Mouse (Mus musculus): ENCODE data around the gene Slc10a6. TPM values are rescaled to one million over a fixed set of nuclear protein-coding genes. Genes with fewer than 3 reads are reported as not detected.
A peak's percentile ranks its signal among the peaks of the same experiment; 100 is the strongest.

The Slc10a6 gene
- total RNA-seq, 2 experiments from 2014 or later, result 0.15 to 0.18 TPM

DNA sequence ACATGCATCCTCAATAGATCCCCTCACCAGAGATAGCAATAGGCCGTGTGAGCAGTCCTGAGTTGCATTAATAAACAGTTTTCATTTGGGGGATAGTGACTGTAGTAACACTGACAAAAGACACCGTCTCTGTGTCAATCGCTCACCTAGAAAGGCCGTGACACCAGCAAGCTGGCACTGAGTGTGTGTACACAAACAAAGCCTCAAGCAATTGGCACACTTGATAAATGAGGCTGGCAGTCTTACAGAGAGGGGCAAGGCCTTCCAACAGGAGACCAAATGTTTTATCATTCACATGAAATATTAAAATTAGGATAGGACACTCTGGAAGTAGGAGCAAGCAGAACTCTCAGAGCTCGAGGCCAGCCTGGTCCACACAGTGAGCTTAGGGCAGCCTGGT lies 6.9 kb downstream of the Slc10a6 start:
- intact Hi-C loops (cut with DNase I), result no loop called here
- no peak for DNase-seq (ENCODE audit: low spot score in 2 of 2)

DNA sequence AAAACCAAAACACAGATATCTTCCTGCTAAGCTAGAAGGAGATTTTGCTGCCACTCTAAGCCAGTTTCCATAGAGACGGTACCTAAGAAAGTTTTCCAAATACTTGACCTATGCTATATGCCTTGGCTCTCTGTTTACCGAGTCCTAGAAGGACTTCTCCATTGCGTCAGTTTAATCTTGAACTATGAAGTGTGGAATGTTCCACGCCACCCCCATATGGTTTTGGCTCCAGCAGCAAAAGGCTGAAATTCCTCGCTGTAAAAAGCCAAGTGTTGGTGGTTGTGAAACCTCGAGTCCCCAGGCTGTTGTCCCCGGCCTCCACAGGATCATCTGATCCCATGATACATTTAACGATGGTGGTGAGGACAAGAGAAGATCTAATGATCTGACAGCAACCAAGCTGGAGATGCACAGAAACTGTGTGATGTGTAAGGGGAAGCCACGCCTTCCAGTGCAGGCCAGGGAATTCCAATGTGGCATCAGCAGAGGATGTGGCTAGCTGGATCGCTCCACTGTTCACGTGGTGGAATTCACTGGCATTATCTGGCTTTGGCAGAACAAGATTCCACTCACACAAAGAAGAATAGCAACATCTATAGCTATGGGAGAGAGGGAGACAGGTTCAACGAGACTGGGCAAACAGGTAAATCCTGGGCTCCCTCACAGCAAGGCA lies 8.8 kb downstream of the Slc10a6 start:
- no peak for DNase-seq (ENCODE audit: low spot score in 2 of 2)
- intact Hi-C loops (cut with DNase I), result no loop called here

DNA sequence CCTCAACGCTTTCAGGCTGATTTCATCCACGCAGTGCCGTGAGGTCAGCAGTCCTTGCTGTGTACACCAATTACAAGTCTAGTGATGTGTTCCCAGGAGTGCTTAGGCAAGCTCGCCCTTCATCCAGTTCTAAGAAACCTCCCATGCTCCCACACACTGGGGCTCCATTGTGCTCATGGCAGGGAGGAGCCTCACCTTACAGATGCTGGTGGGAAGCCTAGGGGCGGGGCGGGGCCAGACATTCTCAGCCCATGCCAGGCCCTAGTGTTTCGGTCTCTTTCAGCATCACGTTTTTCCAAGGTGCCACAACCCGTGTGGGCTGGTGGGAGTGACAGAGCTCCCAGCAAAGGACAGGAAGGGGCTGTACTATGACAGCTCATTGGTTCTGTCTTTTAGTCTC lies 12.0 kb downstream of the Slc10a6 start:
- intact Hi-C loops (cut with DNase I), result no loop called here
- DNase-seq (ENCODE audit: low spot score in 2 of 2), result no peak

DNA sequence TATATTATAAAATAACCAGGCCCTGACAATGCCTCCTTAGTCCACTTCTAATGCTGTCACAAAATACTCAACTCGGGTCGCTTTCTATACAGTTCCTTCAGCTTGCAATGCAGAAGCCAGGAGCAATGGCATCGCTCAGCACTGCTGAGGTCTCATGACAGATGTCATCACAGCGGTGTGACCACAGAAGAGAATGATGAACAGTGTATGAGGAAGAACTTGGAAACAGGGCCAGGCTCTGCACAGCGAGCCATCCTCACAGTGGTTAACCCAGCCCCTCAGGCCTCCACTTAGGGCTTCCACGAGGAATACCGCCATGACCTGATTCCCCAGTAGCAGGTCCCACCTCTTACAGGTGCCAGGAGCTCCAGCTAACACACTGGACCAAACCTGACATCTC lies 14.8 kb downstream of the Slc10a6 start:
- intact Hi-C loops (cut with DNase I), result no loop called here
- no peak for DNase-seq (ENCODE audit: low spot score in 2 of 2)

DNA sequence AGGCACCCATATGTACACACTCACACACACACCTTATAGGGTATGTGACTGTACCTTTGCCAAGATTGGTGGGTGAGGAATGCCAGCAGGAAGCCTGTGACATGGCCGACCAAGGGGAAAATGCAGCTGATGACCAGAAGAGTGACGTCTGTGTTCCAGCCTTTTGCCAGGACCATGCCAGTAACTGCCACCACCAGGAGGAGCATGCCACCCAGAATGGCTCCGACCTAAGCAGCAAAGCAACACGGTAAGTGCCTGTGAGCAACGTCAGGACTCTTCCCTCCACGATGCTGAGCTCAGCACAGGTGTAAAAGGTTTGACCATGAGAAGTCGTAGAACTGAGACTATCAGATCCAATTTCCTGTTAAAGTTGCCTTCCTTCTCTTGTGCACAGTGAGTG lies 16.9 kb downstream of the Slc10a6 start:
- no peak for DNase-seq (ENCODE audit: low spot score in 2 of 2)
- intact Hi-C loops (cut with DNase I), result no loop called here

DNA sequence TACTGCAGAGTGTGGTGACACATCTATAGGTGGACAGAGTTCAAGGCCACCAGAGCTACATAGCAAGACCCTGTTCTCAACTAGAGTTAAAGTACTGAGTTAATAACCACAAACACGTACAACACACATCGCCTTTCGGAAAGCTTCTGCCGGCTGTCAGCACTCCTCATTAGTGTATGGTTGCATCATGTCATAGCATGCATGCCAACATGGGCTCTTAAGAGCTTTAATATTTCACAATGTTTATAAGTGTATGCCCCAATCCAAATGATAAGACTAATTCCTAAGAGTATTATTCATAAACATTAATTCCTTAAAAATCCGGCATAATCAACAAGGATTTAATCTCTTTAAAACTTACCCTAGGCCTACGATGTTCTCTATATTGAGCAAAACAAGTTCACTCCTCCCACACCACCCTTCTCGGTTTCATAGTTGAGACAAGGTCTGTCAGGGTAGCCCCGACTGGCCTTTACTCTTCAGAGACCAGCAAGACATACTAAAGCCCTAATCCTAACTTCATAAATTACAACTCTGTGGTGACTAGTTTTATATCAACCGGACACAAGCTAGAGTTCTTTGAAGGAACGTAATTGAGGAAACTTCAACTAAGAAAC lies 18.2 kb downstream of the Slc10a6 start:
- intact Hi-C loops (cut with DNase I), result no loop called here
- no peak for DNase-seq (ENCODE audit: low spot score in 2 of 2)

DNA sequence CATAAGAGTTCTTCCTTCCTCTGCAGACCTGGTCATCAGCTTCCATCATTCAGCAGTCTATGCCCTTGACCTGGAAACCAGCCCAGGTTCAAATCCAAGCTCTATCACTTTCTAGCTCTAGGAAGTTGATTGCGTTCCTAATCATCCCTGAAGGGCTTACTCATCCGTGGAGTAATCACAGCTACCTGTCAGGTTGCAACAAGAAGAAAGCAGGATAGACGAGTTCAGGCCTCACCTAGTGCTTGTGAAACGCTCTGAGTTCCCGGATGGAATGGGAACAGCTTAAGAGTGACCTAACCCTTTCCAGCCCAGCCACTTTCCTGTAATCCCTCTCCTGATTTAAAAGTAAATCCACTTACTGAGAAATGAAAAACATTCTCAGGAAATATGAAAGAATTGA lies 19.1 kb downstream of the Slc10a6 start:
- DNase-seq (ENCODE audit: low spot score in 2 of 2), result no peak
- intact Hi-C loops (cut with DNase I), result no loop called here

DNA sequence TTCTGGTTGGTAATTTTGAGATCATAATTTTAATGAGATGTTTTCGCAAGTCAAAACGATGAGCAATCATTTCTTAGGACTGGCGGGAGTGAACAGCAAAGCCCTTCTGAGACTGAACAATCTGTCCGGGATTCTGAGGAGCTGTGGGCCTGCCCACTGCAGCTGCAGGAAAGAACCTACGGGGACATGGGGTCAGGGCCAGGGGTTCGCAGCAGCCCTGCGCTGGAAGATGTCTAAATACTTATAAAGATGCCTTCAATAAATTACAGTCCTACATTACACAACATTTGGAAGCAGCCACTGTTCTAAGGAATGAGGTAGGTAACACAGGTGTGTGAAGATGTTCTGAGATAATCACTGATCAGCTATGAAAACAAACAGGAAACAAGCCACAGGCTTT lies 23.5 kb downstream of the Slc10a6 start:
- no peak for DNase-seq (ENCODE audit: low spot score in 2 of 2)
- intact Hi-C loops (cut with DNase I), result no loop called here

DNA sequence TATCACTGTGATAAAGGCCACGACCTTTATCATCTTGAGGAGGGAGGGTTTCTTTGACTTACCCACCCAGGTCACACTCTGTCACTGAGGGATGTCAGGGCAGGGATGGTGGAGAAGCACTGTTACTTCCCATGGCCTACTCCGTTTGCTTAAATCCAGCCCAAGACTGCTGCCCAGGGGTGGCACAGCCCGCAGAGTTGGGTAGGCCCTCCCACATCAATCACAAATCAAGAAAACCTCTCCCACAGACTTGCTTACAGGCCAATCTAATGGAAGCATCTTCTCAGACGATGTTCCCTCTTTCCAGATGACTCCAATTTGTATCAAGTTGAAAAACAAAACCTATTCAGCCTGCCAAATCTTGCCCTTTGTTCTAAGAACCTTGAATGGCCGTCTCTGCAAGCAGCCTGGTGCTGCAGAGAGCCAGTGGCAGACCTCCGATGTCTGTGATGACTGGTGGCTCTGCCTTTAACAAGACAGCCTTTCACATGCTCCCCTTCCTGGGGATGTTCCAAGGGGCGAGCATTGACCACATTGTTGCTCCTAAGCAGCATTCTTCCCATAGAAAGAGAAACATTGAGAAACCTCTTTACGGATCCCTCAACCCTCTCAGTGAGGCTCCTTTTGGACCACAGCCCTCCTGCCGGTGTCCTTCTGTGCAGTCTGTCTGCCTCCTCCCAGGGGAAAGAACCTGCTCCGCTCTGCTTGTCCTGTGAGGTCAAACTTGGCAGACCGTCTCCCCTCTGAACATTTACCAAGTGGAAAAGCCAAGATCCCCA lies 25.9 kb downstream of the Slc10a6 start:
- no peak for DNase-seq (ENCODE audit: low spot score in 2 of 2)
- intact Hi-C loops (cut with DNase I), result no loop called here

DNA sequence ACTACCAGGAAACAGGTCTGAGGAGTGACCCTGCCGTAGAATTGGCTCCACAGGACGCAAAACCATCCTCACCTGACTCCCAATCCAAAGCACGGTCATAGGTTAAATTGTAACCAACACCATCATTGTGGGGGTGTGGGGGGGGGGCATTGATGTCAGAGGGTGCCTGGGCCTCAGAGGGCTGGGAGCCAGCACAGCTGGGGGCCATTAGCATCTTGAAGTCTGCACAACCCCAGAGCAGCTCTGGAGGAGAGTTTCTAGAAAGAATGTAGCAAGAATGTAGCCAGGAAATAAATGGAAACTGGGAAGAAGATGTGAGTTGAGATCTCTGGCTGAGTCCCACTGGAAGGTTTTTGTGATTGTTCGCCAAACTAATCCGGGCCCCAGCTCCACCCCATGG lies 30.3 kb downstream of the Slc10a6 start:
- intact Hi-C loops (cut with DNase I), result no loop called here
- no peak for DNase-seq (ENCODE audit: low spot score in 2 of 2)

DNA sequence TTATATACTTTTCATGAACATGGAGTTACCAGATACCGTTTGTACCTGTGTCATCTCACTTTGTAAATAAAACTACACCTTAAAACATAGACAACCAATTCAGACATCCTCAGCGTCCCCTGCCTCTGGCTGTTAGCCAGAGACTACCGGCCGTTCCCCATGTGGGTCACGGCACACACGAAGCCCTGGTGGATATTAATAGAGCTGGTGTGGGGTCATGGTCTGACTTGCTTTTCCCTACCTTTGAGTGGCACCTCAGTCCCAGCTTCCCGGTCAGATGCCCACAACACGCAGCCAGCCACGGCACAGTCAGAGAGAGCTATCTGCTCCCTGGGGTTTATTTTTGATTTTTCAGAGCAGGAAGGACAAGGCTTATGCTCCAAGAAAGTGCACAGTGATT lies 30.9 kb downstream of the Slc10a6 start:
- DNase-seq (ENCODE audit: low spot score in 2 of 2), result no peak
- intact Hi-C loops (cut with DNase I), result no loop called here

DNA sequence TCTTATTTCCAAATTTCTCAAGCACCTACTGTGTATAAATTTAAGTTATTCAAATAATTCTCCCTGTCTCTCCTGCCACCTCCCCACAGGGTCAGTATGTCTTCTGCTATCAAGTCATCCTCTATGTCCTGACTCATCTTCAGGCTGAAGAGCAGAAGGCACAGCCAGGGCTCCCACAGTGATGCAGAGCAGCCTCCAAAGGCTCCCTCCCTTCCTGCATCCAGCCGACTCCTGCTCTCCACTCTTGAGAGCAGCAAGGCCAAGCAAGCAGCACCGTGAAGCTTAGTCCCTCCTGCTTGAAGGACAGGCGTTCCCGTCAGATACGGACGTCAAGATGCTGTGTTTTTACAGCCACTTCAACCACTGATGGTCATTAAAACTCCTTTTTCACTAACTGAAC lies 31.6 kb downstream of the Slc10a6 start:
- intact Hi-C loops (cut with DNase I), result no loop called here
- no peak for DNase-seq (ENCODE audit: low spot score in 2 of 2)

DNA sequence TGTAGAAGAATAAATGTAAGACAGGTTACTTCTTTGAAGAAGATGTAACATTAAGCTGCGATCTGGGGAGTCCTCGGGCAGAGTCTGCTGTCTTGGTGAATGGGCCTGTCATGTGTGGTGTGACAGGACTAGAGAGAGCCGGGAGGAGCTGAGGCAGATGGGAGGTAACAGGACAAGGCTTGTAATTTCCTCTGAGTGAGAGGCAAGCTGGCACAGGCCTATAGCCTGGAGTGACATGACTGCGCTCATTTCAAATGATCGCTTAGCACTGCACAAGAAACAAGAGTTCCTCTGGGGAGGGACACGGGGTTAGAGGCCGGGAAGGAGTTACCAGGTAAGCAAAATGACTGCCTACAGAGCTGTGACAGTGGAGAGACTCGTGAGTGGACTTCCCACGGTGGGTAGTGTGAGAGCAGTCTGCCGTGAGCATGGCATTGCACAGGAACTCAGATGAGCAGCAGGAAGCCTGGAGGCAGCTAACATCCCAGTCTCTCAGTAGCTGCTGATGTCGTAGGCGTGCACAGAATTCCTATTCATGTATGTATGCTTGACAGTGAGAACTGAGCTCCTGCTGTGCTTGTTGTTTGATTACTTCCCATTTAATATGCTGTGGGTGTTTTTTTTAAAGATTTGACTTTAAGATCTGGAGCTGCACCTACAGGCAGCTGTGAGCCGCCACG lies 32.6 kb downstream of the Slc10a6 start:
- no peak for DNase-seq (ENCODE audit: low spot score in 2 of 2)
- intact Hi-C loops (cut with DNase I), result no loop called here

DNA sequence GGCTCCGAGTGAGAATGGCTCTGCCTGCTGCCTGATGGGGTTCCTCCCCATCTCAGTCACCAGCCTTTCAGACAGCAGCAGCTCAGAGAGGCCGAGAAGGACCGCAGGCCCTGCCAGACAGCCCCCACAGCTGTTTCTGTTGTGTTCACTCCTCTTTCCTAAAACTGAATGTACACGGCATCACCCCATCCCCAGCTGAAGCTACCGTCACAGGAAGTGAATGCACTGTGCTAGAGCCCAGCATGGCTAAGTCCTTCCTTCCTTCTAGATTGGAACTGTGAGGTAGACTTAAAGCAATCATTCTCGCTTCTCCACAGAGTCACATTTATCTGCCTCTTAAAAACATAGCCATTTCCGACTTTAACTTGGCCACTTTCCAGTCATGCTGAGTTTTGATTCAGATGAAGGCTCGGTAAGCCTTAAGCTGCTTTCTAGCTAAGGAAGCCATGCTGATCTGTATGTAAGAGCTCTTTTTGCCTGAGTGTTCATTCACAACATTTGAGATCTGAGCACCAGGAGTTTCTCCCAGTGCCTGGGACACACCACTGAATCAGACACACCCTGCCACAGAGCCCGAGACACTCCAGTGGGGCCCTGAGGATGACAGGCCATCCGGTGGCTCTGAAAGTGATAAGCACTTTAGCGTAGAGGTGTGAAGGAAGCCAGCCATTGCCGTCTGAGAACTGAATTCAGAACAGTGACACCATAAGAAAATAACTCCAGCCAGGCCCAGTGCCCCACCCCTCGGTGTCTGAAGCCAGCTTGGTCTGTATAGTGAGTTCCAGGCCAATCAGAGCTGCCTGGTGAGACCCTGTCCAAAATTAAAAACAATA lies 33.6 kb downstream of the Slc10a6 start:
- no peak for DNase-seq (ENCODE audit: low spot score in 2 of 2)
- intact Hi-C loops (cut with DNase I), result no loop called here

DNA sequence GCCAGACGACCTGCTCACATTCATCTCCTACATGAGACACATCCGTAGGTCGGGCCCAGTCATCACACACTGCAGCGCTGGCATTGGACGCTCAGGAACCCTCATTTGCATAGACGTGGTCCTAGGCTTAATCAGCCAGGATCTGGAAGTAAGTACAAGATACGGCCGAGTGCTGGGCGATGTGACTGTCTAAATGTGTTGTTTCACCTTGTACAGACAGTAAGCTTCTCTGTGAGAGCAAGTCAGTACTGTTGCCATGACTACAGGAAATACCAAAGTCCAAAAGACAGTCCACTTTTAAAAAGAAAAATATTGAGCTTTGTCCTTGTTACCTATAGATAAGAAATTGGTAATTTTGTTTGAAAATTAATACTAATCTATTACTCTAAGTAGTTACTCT lies 35.6 kb downstream of the Slc10a6 start:
- no peak for DNase-seq (ENCODE audit: low spot score in 2 of 2)
- intact Hi-C loops (cut with DNase I), result no loop called here

DNA sequence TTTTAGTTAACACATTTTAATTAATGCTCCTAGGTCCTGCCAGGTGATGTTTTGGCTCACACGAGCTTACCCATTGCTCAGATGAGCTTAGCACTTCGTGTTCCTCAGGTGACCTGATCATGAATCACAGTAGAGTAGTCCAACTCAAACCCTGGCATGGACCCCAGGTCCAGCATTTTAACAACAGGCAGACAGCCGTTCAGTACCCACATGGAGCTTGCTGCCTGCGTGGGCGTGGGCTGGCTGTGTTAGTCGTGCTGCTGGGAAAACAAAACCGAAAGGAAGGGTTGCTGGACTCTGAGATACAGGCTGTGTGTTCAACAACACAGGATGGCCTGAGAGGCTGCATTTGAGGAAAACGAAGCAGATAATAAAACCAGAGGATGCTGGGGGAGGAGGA lies 36.5 kb downstream of the Slc10a6 start:
- intact Hi-C loops (cut with DNase I), result no loop called here
- DNase-seq (ENCODE audit: low spot score in 2 of 2), result peak; percentile 20 to 31

DNA sequence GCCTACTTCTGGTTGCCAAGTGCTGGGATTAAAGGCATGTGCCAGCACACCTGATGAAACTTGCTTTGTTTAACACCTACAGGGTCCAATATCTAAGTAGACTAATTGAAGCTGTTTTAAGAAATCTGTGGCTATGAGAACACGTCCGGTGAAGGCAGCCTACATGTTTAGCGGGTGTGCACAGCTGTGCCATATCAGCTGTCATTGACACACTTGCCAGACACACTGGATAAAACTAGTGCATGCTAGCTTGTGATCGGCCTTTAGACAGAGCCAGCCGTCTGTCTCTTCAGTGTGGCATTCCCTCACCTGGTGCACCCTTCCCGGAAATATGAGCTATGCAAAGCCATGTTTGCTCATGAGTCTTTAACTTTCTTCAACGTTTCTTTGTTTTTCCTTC lies 37.4 kb downstream of the Slc10a6 start:
- intact Hi-C loops (cut with DNase I), result no loop called here

DNA sequence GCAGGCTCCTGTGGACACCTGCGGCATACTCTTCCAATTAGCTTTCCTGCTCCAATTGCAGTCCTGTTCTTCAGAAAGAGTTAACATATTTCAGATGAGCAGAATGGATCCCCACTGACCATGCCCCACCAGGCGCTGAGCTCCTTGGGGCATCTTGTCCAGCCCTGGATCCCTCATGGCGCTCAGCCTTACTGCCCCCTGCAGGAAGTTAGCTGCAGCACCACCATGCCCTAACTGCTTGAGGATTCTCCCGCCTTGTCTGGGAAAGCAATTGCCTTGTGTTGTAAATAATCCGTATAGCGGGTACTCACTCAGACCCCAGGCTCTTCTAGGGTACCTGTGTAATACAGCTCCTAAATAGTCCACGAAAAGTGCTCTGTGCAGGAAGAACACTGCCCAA lies 42.0 kb downstream of the Slc10a6 start:
- DNase-seq (ENCODE audit: low spot score in 2 of 2), result no peak
- intact Hi-C loops (cut with DNase I), result no loop called here

More for the DNA sequence above, 37.4 kb downstream of the Slc10a6 start:
- DNase-seq (ENCODE audit: low spot score in 2 of 2), result no peak

DNA sequence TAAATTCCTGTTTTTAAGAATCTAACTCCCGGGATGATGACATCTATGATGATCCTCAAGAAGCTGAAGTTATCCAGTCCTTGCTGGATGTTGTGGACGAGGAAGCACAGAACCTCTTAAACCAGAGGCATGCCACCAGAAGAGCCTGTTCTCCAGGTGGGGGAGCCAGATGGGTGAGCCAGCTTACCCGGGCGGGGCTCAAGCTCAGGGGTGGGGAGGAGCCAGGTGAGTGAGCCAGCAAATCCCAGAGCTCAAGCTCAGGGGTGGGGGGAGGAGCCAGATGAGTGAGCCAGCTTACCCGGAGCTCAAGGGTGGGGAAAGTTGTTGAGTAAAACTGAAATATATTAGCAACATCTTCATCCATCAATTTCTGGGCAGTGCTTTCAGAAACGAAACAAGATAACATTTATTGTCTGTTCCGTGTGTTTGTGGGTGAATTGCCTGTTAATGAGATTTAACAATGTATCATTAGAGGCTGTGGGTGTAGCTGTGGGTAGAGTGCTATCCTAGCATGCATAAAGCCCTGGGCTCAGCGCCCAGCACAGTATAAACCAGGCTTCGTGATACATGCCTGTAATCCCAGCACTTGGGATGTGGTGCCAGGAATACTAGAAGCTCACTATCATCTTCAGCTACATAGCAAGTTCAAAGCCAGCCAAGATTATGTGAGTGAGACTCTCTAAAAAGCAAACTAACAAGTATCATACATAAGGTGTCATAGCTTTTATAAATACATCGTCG lies 49.4 kb downstream of the Slc10a6 start:
- DNase-seq (ENCODE audit: low spot score in 2 of 2), result no peak
- intact Hi-C loops (cut with DNase I), result no loop called here

Measured in left cerebral cortex, postnatal 36 days (tissue).